Mouse (Mus musculus) limb, embryonic 13.5 days (tissue): ENCODE results near the gene Tef. TPM values are rescaled to one million over a fixed set of nuclear protein-coding genes. Genes with fewer than 3 reads are reported as not detected.

Experiments
- ATAC-seq: fragments of 200-750 bp; cut with Nextera tagmentation; 2 replicates; pipeline ENCODE4 v1.8.0; 2017; ENCODE audit warnings: low read depth, moderate number of reproducible peaks, moderate TSS enrichment; ENCODE audit not compliant: low FRiP score
- H3K27ac ChIP-seq: fragments of 300-500 bp; sonication (generic); 2 replicates; pipeline ENCODE4 v1.5.1; 2015; ENCODE audit warnings: inconsistent platforms, mild to moderate bottlenecking, moderate library complexity
- H3K27me3 ChIP-seq: fragments of 300-500 bp; sonication (generic); 2 replicates; pipeline ENCODE4 v1.6.1; 2015; ENCODE audit warnings: mild to moderate bottlenecking, inconsistent platforms
- H3K36me3 ChIP-seq: fragments of 300-500 bp; sonication (generic); 2 replicates; pipeline ENCODE4 v1.6.1; 2015; ENCODE audit warnings: inconsistent platforms, mild to moderate bottlenecking, moderate library complexity
- H3K4me1 ChIP-seq: fragments of 300-500 bp; sonication (generic); 2 replicates; pipeline ENCODE4 v1.6.1; 2015; ENCODE audit warnings: inconsistent platforms
- H3K4me2 ChIP-seq: fragments of 300-500 bp; sonication (generic); replicated peaks from 2 replicates; pipeline ENCODE4 v1.6.1; 2015; ENCODE audit warnings: inconsistent platforms, mild to moderate bottlenecking, moderate library complexity
- H3K4me3 ChIP-seq: fragments of 300-500 bp; sonication (generic); 2 replicates; pipeline ENCODE4 v1.5.1; 2015; ENCODE audit warnings: moderate library complexity, mild to moderate bottlenecking, inconsistent platforms
- H3K9ac ChIP-seq: fragments of 300-500 bp; sonication (generic); 2 replicates; pipeline ENCODE4 v1.6.1; 2015; ENCODE audit warnings: mild to moderate bottlenecking, inconsistent platforms
- H3K9me3 ChIP-seq: fragments of 300-500 bp; sonication (generic); 2 replicates; pipeline ENCODE4 v1.6.1; 2016; ENCODE audit warnings: inconsistent platforms
- WGBS: fragments of 180-500 bp; shearing (Covaris S2); methylation state at CpG from one replicate; pipeline ENCODE4 v1.1.7; 2015; 5-methylcytosine and 5-hydroxymethylcytosine counted together
- polyA plus RNA-seq: library from polyadenylated mRNA; unstranded; fragments of >200 nt; fragmentation: Nextera tagmentation; extraction: Ambion mirVana; gene quantifications from 2 replicates; pipeline ENCODE4 v1.2.1, GENCODE M21; 2015

Tef gene
- polyA plus RNA-seq, 1 experiment from 2014 or later: 25.4 TPM

DNA sequence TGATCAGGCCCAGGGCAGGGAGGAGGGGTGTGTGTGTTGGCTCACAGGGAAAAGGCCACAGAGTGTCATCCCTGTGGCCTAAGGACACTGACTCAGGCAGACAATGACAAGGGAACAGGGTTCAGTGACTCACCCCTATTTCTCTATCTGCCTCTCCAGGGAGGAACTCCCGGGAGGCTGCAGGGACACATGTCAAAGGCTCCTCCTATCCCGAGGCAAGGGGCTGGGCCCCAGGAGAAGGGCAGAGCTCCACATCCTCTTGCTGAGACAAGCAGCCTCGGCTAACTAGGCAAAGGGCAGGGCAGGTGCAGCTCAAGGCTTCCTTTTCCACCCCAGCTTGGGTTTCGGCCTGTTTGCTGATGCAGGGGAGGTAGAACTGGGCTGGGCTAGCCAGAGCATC, 43.5 kb downstream of the Tef start:
- Histone ChIP-seq H3K36me3 (peaks cover 41% of the 10 kb centered on the region), H3K9me3 (no peaks in the 10 kb centered on the region), H3K4me1 (0 out of 2 replicates have a peak, but pooled peaks cover under 1% of the 10 kb centered on the region), H3K27ac (no peak overlapping the region), H3K4me3 (no peak overlapping the region), H3K27me3 (no peaks in the 10 kb centered on the region), H3K4me2 (no peak overlapping the region), H3K9ac (no peak overlapping the region)
- ATAC-seq: no peak
- 34% methylated on average over 4 of the region's 4 CpGs for WGBS

DNA sequence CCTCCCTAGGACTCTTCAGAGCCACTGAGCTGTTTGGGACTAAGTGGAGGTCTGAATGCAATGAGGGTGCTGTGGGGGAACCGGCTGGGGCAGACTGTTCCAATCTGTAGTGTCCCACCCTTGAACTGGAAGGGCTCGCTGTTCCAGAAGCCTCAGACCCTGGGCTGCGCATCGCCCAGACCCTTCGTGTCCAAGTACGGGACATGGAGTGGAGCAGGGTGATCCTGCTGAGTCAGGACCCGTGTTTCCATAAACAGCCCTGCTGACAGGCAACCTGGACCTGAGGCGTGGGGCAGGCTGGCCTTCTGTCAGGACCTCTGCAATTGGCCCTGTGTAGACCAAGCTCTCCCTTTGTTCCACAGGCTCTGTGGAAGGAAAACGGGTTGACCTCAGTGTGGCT, 44.5 kb downstream of the Tef start:
- Histone ChIP-seq H3K4me2 (no peak overlapping the region), H3K27me3 (no peaks in the 10 kb centered on the region), H3K27ac (no peak overlapping the region), H3K9me3 (no peaks in the 10 kb centered on the region), H3K9ac (no peak overlapping the region), H3K36me3 (peaks cover 52% of the 10 kb centered on the region), H3K4me1 (0 out of 2 replicates have a peak, but pooled peaks cover 2% of the 10 kb centered on the region), H3K4me3 (no peak overlapping the region)
- 88% methylated on average over 9 of the region's 9 CpGs for WGBS
- ATAC-seq: no peak

DNA sequence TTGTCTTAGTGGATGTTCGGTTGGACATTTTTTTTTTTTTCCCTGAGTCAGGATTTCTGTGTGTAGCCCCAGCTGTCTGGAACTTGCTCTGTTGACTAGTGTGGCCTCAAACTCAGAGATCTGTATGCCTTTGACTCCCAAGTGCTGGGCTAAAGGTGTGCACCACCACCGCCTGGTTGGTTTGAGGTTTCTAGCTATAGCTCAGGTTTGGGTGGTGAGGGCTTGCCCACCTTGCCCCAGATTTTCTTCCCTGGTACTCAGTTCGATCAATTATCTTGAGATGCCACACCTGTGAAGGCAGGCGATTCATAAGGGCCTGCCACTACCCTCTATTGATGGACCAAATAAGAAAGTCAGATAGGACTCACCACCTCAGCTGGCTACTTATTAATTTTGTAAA, 44.9 kb downstream of the Tef start:
- no peak for ATAC-seq
- peaks cover 56% of the 10 kb centered on the region for H3K36me3 ChIP-seq
- H3K27ac ChIP-seq: no peak overlapping the region
- no peak overlapping the region for H3K9ac ChIP-seq
- 90% methylated on average over 4 of the region's 4 CpGs for WGBS
- H3K27me3 ChIP-seq: no peaks in the 10 kb centered on the region
- H3K4me3 ChIP-seq: no peak overlapping the region
- 0 out of 2 replicates have a peak, but pooled peaks cover 2% of the 10 kb centered on the region for H3K4me1 ChIP-seq
- H3K4me2 ChIP-seq: no peak overlapping the region
- no peaks in the 10 kb centered on the region for H3K9me3 ChIP-seq

DNA sequence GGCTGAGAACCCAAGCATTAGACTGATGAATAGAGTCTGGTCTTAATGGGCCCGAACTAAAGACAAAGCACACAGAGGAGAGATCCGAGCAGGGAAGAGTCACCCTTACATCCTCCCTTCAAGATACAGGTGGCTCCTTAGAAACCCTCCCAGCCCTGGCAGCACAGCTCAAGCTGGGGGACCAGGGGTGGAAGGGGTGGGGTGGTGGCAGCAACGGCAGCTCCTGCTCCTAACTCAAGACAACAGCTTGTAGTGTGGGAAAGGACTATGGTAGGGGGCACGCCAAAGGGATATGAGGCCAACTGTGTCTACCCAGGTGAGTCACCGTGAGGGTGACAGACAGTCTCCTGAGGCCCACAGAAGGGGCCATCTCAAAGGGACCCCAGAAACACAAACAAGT, 45.6 kb downstream of the Tef start:
- Histone ChIP-seq H3K4me1 (0 out of 2 replicates have a peak, but pooled peaks cover 2% of the 10 kb centered on the region), H3K9ac (no peak overlapping the region), H3K27me3 (no peaks in the 10 kb centered on the region), H3K9me3 (no peaks in the 10 kb centered on the region), H3K4me2 (no peak overlapping the region), H3K27ac (no peak overlapping the region), H3K4me3 (no peak overlapping the region), H3K36me3 (peaks cover 63% of the 10 kb centered on the region)
- ATAC-seq: no peak
- 89% methylated on average over 5 of the region's 5 CpGs for WGBS

DNA sequence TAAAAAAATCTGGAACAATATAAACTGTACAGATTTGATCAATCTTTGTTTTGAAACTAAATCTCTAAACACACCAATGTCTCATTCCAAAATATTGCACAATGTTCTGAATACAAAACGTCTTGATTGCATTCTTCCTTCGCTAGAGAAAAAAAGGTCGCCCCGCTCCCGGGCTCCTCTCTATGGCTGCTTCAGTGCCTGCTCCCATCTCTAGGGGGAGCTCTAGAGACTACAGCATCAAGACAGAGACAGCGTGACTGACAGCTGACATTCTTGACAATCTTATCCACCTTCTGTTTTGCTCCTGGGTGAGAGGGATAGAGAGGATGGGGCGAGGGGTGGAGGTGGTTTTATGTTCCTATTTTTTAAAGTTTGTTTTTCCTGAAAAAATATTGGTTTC, 46.1 kb downstream of the Tef start:
- Histone ChIP-seq H3K4me3 (no peak overlapping the region), H3K4me1 (0 out of 2 replicates have a peak, but pooled peaks cover 2% of the 10 kb centered on the region), H3K9ac (no peak overlapping the region), H3K9me3 (no peaks in the 10 kb centered on the region), H3K27ac (no peak overlapping the region), H3K27me3 (no peaks in the 10 kb centered on the region), H3K4me2 (no peak overlapping the region), H3K36me3 (peaks cover 67% of the 10 kb centered on the region)
- 58% methylated on average over 7 of the region's 7 CpGs for WGBS
- no peak for ATAC-seq

DNA sequence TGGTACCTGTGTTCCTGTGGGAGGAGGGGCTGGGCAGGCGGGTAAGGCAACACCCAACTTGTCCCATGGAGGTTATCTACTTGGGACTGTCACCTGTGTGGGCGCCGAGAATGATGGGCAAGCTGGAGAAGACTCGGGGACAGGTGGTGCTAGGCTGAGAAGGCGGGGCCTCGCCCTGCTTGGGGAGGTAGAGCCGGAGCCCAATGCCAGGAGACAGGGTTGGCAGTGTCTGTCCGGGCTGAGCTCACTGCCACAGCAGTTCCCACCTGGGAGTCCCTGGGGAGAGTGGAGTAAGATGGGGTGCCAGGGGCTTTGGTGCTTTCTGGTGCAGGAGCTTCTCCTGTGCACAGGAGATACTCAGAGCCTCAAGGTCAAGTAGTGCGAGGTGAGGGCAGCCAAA, 46.9 kb downstream of the Tef start:
- no peak overlapping the region for H3K4me3 ChIP-seq
- no peak overlapping the region for H3K9ac ChIP-seq
- no peaks in the 10 kb centered on the region for H3K9me3 ChIP-seq
- peaks cover 68% of the 10 kb centered on the region for H3K36me3 ChIP-seq
- H3K4me2 ChIP-seq: no peak overlapping the region
- no peak for ATAC-seq
- WGBS: 88% methylated on average over 9 of the region's 9 CpGs
- 0 out of 2 replicates have a peak, but pooled peaks cover 2% of the 10 kb centered on the region for H3K4me1 ChIP-seq
- H3K27me3 ChIP-seq: no peaks in the 10 kb centered on the region
- H3K27ac ChIP-seq: no peak overlapping the region

DNA sequence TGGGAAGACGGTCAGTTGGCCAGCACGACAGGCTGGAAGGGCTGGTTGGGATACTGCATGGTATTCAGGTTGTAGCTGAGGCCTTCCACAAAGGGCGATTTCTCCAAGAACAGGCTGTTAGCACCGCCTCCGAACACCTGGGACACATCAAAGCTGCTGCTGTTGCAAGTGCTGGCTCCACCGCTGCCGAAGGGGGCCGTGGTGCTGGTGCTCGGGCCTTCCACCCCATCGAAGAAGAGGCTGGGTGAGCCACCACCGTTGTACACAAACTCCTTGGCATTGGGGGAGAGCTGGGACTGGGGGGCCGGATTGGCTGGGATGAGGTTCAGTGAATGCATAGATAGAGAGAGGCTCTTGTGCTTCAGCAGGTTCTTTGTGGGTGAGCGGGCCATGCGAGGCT, 48.5 kb downstream of the Tef start:
- Histone ChIP-seq H3K9me3 (no peaks in the 10 kb centered on the region), H3K27me3 (no peaks in the 10 kb centered on the region), H3K4me1 (peaks cover 12% of the 10 kb centered on the region), H3K36me3 (peaks cover 74% of the 10 kb centered on the region), H3K4me2 (no peak overlapping the region), H3K9ac (0 out of 2 replicates have a peak overlapping the region, but pooled peaks have one; percentile 39), H3K27ac (no peak overlapping the region), H3K4me3 (no peak overlapping the region)
- WGBS: 68% methylated on average over 14 of the region's 14 CpGs
- ATAC-seq: no peak

DNA sequence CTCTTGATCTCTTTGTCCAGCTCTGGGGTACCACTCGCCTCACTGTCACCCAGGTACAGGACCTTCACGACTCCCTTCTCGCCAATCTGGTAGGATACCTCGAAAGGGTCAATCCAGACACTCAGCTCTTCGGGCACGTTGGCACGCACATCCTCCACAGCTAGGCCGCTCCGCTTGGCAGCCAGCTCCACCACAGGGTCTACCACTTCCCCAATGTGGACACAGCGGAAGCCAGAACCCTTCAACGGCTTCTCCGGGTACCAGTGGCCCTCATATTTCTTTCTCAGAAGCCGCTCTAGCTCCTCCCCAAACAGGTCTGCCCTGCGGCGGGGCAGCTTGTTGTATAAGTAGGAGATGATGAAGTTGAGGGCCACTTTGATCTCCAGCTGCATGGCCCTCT, 49.2 kb downstream of the Tef start:
- Histone ChIP-seq H3K27ac (no peak overlapping the region), H3K4me3 (no peak overlapping the region), H3K9ac (no peak overlapping the region), H3K4me1 (peaks cover 15% of the 10 kb centered on the region), H3K9me3 (no peaks in the 10 kb centered on the region), H3K36me3 (peaks cover 71% of the 10 kb centered on the region), H3K27me3 (no peaks in the 10 kb centered on the region), H3K4me2 (no peak overlapping the region)
- 94% methylated on average over 15 of the region's 15 CpGs for whole genome bisulfite sequencing
- ATAC-seq: no peak

DNA sequence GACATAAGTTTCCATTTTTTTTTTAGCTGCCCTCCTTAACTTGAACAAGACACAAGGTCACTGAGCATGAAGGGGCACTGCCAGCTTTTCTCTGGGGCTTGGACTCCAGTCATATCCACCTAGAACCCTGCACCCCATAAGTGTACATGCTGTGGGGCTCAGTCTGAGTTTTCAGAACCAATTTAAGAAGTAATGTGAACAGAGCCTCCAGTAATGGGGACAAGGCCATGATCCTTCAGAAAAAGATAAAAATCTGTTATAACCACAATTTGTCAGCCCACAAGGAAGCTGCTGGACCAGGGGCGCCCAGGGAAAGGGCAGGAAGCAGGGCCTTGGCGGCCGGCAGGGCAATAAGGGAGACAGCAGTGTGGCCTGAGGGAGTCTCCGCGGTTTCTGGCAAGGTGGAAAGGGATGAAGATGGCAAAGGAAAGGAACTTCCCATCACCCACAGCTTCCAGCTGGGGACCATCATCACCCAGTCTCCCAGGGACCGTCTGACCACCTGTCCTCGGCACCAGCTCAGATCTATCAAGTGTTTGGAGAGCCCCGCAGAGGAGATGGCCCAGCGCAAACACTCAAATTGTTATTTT, 50.3 kb downstream of the Tef start:
- no peak for ATAC-seq
- no peak overlapping the region for H3K4me2 ChIP-seq
- no peaks in the 10 kb centered on the region for H3K9me3 ChIP-seq
- no peaks in the 10 kb centered on the region for H3K27me3 ChIP-seq
- no peak overlapping the region for H3K4me3 ChIP-seq
- H3K27ac ChIP-seq: no peak overlapping the region
- no peak overlapping the region for H3K9ac ChIP-seq
- peaks cover 62% of the 10 kb centered on the region for H3K36me3 ChIP-seq
- WGBS: 91% methylated on average over 9 of the region's 9 CpGs
- H3K4me1 ChIP-seq: peaks cover 15% of the 10 kb centered on the region

DNA sequence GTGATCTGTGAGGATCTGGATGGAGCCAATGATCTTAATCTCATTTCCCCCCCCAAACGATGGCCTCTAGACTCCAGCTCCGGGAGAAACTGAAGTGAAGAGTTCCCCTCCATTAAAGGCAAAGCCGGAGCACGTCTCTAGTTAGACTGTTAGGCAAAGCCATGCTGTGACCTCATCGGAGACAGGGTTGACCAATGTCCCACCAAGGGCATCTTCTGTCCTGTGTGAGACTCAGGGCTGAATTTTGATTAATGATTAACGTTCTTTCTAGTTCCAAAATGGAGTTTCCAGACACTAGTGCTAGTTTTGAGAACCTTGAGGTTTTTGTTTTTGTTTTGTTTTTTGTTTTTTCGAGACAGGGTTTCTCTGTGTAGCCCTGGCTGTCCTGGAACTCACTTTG, 50.9 kb downstream of the Tef start:
- Histone ChIP-seq H3K4me3 (no peak overlapping the region), H3K36me3 (peaks cover 56% of the 10 kb centered on the region), H3K27ac (no peak overlapping the region), H3K9ac (no peak overlapping the region), H3K9me3 (no peaks in the 10 kb centered on the region), H3K4me1 (peaks cover 15% of the 10 kb centered on the region), H3K4me2 (no peak overlapping the region), H3K27me3 (no peaks in the 10 kb centered on the region)
- WGBS: 87% methylated on average over 7 of the region's 7 CpGs
- ATAC-seq: no peak

DNA sequence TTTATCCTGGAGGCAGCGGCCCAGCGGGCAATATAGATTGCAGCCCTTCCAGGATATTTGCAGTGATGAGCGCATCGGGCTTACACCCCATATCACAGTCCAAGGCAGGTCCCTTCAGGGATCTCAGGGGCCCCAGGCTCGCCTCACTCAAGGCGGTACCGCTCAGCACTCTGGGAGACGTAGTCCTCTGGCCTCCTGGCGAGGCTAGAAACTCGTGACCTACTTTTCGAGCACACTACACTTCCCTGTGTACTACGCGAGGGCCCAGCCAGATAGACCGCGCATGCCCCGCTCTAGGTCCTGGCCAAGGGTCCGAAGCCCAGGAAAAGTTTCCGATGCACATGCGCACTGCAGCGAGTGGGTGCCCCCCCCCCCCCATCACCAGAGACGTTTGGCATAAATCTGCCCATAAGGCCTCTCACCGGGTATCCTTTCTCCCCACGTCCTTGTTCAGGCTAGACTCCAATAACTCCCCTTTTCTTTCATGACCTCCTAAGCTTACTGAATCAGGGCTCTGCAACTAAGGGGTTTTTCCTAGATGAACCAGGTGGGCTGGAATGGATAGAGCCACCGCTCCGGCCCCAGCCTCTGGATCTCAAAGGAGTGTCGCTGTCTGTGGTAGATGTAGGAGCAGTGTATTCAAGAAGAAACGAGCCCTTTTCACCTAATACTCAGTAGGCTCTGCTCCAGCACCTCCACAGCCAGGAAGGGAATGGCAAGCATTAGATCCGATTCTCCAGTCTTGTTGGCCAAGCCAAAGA, 54.0 kb downstream of the Tef start:
- ATAC-seq: peak; percentile 85
- Histone ChIP-seq H3K27me3 (no peaks in the 10 kb centered on the region), H3K4me1 (peaks cover 18% of the 10 kb centered on the region), H3K36me3 (peaks cover 28% of the 10 kb centered on the region), H3K4me3 (peak overlapping the region; percentile 91), H3K9ac (peak overlapping the region; percentile 96), H3K27ac (peak overlapping the region; percentile 95), H3K4me2 (peak overlapping the region; percentile 96), H3K9me3 (no peaks in the 10 kb centered on the region)
- WGBS: under 1% methylated on average over 28 of the region's 28 CpGs

DNA sequence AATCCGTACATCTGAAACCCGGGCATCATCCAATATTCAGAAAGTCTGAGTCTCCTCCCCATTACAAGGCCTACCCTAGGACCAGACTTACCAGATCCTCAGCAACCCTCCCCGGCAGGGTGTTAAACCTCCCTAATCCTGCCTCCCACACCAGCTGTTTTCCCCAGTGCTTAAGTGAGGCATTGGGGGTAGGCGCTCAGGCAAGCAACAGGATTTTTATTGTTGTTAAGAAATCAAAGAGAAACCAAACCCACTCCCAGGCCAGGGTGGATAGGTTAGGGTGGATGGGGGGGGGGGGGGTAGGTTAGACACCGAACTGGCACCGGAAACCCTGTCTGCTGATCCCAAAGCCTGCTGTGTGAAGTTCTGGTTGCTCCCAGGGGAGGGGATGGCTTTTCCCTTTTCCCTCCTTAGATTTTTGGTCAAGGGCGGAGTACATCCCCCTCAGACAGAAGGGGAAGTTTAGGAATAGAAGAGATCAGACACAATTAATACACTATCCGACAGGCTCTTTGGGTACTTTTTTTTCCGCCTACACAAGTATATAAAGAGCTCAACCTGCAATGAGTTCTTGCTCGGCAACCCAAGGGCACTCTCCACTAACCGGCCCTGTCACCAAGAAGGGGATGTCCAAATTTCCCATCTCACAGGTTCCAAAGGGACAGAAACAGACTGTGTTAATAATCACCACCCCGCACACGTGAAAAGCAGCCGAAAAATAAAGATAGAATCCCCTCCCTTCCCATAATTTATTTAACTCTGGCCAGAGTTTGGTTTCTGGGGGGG, 54.9 kb downstream of the Tef start:
- no peak for ATAC-seq
- Histone ChIP-seq H3K27me3 (no peaks in the 10 kb centered on the region), H3K4me3 (peak overlapping the region; percentile 91), H3K27ac (peak overlapping the region; percentile 95), H3K9me3 (no peaks in the 10 kb centered on the region), H3K9ac (peak overlapping the region; percentile 96), H3K36me3 (peaks cover 19% of the 10 kb centered on the region), H3K4me1 (peaks cover 18% of the 10 kb centered on the region), H3K4me2 (peak overlapping the region; percentile 96)
- 1% methylated on average over 14 of the region's 14 CpGs for WGBS
